In genomic region chr14:87367169-87367568, GRCm38 (mm10) we compare ENCODE assay signal across 23 mouse cellular contexts. TPM values are rescaled to one million over a fixed set of nuclear protein-coding genes. Genes with fewer than 3 reads are reported as not detected.
DNase-seq lines count a peak whose midpoint lies in the region; ATAC-seq and TF ChIP-seq lines count a peak whose summit lies in the region.
"Had no signal": no experiment of that assay in that cellular context is flagged by ENCODE, and none has a peak within 500 bp of the region (broad histone marks: within the 10 kb centered on the region; RNA-seq: fewer than 3 reads in every experiment).

No protein-coding gene starts in this region.

- peak; percentile 48; the same call in 1 of the 2 replicates for ATAC-seq in heart, embryonic 12.5 days (ENCODE audit: insufficient number of reproducible peaks, low FRiP score)
- ATAC-seq in kidney, embryonic 15.5 days (replicated peaks; ENCODE audit: low FRiP score) = no peak
- ATAC-seq: forebrain, embryonic 14.5 days; forebrain, postnatal 0 days; Patski had no signal

- no peak overlapping the region for H3K4me3 ChIP-seq in heart, embryonic 12.5 days
- no peak overlapping the region for H3K4me3 ChIP-seq in lung, adult 2 months (replicated peaks; ENCODE audit: extremely low read depth, low read depth, low read length)
- no peak overlapping the region for H3K4me3 ChIP-seq in kidney, embryonic 15.5 days (replicated peaks)
- H3K4me3 ChIP-seq: embryonic facial prominence, embryonic 12.5 days; embryonic facial prominence, embryonic 15.5 days; heart, adult 2 months; heart, embryonic 10.5 days; hindbrain, embryonic 12.5 days; hindbrain, embryonic 15.5 days had no signal

- H3K36me3 ChIP-seq in heart, embryonic 12.5 days = no peaks in the 10 kb centered on the region
- H3K36me3 ChIP-seq in kidney, embryonic 15.5 days = no peaks in the 10 kb centered on the region
- H3K36me3 ChIP-seq: embryonic facial prominence, embryonic 12.5 days; embryonic facial prominence, embryonic 15.5 days; heart, embryonic 10.5 days; hindbrain, embryonic 12.5 days; hindbrain, embryonic 15.5 days had no signal

- H3K9ac ChIP-seq in heart, embryonic 12.5 days = no peak overlapping the region
- H3K9ac ChIP-seq in kidney, embryonic 15.5 days = no peak overlapping the region
- H3K9ac ChIP-seq: embryonic facial prominence, embryonic 12.5 days; embryonic facial prominence, embryonic 15.5 days; forebrain, postnatal 0 days; hindbrain, embryonic 12.5 days; hindbrain, embryonic 15.5 days had no signal

- H3K4me1 ChIP-seq in heart, embryonic 12.5 days (replicated peaks) = no peaks in the 10 kb centered on the region; the same call in 1 of the 2 replicates
- 0 out of 2 replicates have a peak, but pooled peaks cover 2% of the 10 kb centered on the region for H3K4me1 ChIP-seq in lung, adult 2 months (ENCODE audit: control insufficient read depth, insufficient read depth, low read length)
- H3K4me1 ChIP-seq in kidney, embryonic 15.5 days = no peaks in the 10 kb centered on the region
- H3K4me1 ChIP-seq: embryonic facial prominence, embryonic 12.5 days; embryonic facial prominence, embryonic 15.5 days; heart, embryonic 10.5 days; hindbrain, embryonic 12.5 days; hindbrain, embryonic 15.5 days had no signal

- DNase-seq in heart, adult 11 months = no peak
- DNase-seq in lung, adult 18-20 months = peak; percentile 14 to 38
- DNase-seq in lung, adult 2 months = no peak
- DNase-seq in lung, postnatal 14 days = peak; percentile 33
- DNase-seq in lung, postnatal 4 days = peak; percentile 25 to 65
- no peak for DNase-seq in urinary bladder, postnatal 4 days (ENCODE audit: low spot score in 2 of 2)
- DNase-seq: adrenal gland, postnatal 10 days; adrenal gland, postnatal 36 days; cerebellum, adult 18-20 months; cerebellum, adult 9-10 months; cerebellum, postnatal 14 days; forebrain, postnatal 0 days; gastrocnemius, postnatal 25 days; heart, adult 2 months had no signal

- WGBS in heart, embryonic 12.5 days = 38% methylated on average over 3 of the region's 3 CpGs
- WGBS in lung, adult 2 months = 28% methylated on average over 3 of the region's 3 CpGs
- WGBS in kidney, embryonic 15.5 days = 57% methylated on average over 3 of the region's 3 CpGs

- TF ChIP-seq CTCF in lung, adult 2 months (IDR thresholded peaks at IDR 0.05; ENCODE audit: insufficient read depth, low read length) = no peak

- 0 out of 2 replicates have a peak overlapping the region, but pooled peaks have one; percentile 6 for H3K27ac ChIP-seq in heart, embryonic 12.5 days (ENCODE audit: poor library complexity, severe bottlenecking)
- H3K27ac ChIP-seq in kidney, embryonic 15.5 days = no peak overlapping the region
- H3K27ac ChIP-seq: embryonic facial prominence, embryonic 12.5 days; embryonic facial prominence, embryonic 15.5 days; heart, adult 2 months; heart, embryonic 10.5 days; hindbrain, embryonic 12.5 days; hindbrain, embryonic 15.5 days had no signal

- no peak for TF ChIP-seq POLR2A in lung, adult 2 months (IDR thresholded peaks at IDR 0.05; ENCODE audit: borderline replicate concordance, extremely low read depth, low read depth, low read length)

- H3K9me3 ChIP-seq in heart, embryonic 12.5 days (replicated peaks) = no peaks in the 10 kb centered on the region
- H3K9me3 ChIP-seq in kidney, embryonic 15.5 days (replicated peaks) = no peaks in the 10 kb centered on the region
- H3K9me3 ChIP-seq: embryonic facial prominence, embryonic 12.5 days; embryonic facial prominence, embryonic 15.5 days; heart, embryonic 10.5 days; hindbrain, embryonic 12.5 days; hindbrain, embryonic 15.5 days had no signal

- no peak overlapping the region for H3K4me2 ChIP-seq in heart, embryonic 12.5 days
- no peak overlapping the region for H3K4me2 ChIP-seq in kidney, embryonic 15.5 days
- H3K4me2 ChIP-seq: embryonic facial prominence, embryonic 12.5 days; embryonic facial prominence, embryonic 15.5 days; hindbrain, embryonic 12.5 days; hindbrain, embryonic 15.5 days had no signal

- H3K27me3 ChIP-seq in heart, embryonic 12.5 days (replicated peaks) = no peaks in the 10 kb centered on the region
- H3K27me3 ChIP-seq in kidney, embryonic 15.5 days = no peaks in the 10 kb centered on the region
- H3K27me3 ChIP-seq: embryonic facial prominence, embryonic 12.5 days; embryonic facial prominence, embryonic 15.5 days; hindbrain, embryonic 12.5 days; hindbrain, embryonic 15.5 days had no signal

RNA-seq across cellular contexts. Expression of gene Tdrd3, which starts 49.3 kb away (rescaled TPM):
- polyA plus RNA-seq in heart, embryonic 12.5 days (2016; fragmentation: Nextera tagmentation; extraction: Ambion mirVana) = 22.9 and 23.3 TPM in 2 replicates
- 2.8 and 4.8 TPM in 2 replicates for polyA plus RNA-seq in lung, adult 2 months (2012; rRNA removed)
- 26.9 and 27.9 TPM in 2 replicates for polyA plus RNA-seq in kidney, embryonic 15.5 days (2015; fragmentation: Nextera tagmentation; extraction: Ambion mirVana)

Comparison
In these comparisons a context has a peak if more than half of its experiments do, and no peak if none do; other contexts are left out.
1. DNase-seq: peak in lung, adult 18-20 months (2 of 2), lung, postnatal 14 days (single experiment) and lung, postnatal 4 days (2 of 2); none in heart, adult 11 months (single experiment), lung, adult 2 months (single experiment) and urinary bladder, postnatal 4 days (0 of 2).